Mouse (Mus musculus): ENCODE measurements at regions not wholly inside any gene's neighbourhood (a gene's known extent, or its start where the extent isn't known, plus 50 kb on each side); places are given as distances from the start of the nearest gene placed in this dataset.

DNA sequence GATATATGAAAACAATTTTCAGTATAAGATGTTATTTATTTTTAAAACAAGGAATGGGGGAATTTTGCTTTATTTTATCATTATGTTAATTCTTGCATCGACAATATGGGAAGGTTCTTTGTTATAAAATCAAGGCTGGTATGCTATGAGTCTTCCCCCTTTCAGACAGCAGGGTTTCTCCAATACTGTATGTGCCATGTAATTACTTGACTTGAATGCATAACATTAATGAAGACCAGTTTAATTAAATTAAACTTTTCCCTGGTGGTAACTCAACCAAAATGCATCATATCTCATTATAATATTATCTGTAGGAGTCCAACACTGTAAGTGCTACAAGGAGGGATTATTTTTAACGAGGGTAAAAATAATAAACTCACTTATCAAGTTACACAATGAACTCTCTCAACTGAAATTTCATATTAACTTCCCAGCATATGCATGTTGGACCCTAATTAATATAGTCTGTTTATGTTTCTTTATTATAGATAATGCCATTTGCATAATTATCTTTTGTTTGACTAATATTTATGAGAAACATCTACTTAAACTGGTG is 1749.2 kb upstream of the Tenm3 start:
- no peak overlapping the region for H3K4me2 ChIP-seq
- no peaks in the 10 kb centered on the region for H3K27me3 ChIP-seq
- 70% methylated on average over 2 of the region's 2 CpGs for WGBS
- H3K36me3 ChIP-seq (ENCODE audit: poor library complexity, severe bottlenecking), result no peaks in the 10 kb centered on the region
- ATAC-seq, result 0 out of 2 replicates have a peak, but pooled peaks have one; percentile 45
- H3K9me3 ChIP-seq (replicated peaks), result no peaks in the 10 kb centered on the region
- H3K9ac ChIP-seq, result no peak overlapping the region
- H3K4me3 ChIP-seq, result no peak overlapping the region
- no peak overlapping the region for H3K27ac ChIP-seq
- no peaks in the 10 kb centered on the region for H3K4me1 ChIP-seq

All from forebrain, embryonic 13.5 days (tissue).